Mouse (Mus musculus) kidney, adult 18-20 months (tissue): ENCODE measurements around the gene 2900026A02Rik.
"Not testable (repeated sequence)": the region's sequence is repeated elsewhere in the genome, so short reads cannot be mapped to it uniquely, and the experiment has no call there.

ENCODE experiments used
- DNase-seq: peaks from one replicate; pipeline ENCODE4 v3.0.0; 2021

Gene 2900026A02Rik

DNA sequence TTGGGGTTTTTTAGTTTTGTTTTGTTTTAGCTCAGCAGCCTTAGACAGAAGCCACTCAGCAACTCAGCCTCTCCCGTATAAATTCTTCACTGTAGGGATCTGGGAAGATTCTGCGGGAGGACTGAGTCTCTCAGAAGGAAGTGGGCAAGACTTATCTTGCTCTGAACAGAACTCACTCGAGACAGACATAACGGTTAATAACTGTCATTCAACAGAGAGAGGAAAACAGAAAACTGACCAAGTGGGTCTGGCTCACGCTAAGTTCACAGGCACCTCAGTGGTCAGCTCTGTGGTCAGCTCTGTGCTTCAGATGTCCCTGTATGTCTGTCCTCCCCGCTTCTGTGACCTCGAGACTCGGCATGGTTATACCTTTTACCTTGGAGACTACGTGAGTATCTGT, 101.7 kb downstream of the 2900026A02Rik start:
- DNase-seq: no peak

GRCm38 (mm10) chr5:113118695-113119094, 102.3 kb downstream of the 2900026A02Rik start:
- peak; percentile 37 for DNase-seq

DNA sequence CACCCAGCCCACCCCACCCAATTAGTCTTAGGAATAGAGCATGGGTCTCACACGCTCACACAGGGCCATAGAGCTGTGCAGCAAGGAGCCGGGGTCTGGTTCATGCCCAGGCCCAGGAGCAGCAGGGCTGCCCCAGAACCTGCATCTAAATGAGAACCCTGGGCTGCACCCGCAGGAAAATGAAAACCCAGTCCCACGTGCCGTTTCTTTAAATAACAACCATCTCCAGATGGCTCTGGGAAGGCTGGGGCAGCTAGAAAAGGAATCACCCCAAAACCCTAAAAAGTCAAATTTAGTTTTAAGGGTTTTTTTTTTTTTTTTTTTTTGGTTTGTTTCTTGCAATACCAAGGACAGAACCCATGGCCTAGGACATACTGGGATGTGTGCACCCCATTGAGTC, 103.7 kb downstream of the 2900026A02Rik start:
- DNase-seq: no peak

DNA sequence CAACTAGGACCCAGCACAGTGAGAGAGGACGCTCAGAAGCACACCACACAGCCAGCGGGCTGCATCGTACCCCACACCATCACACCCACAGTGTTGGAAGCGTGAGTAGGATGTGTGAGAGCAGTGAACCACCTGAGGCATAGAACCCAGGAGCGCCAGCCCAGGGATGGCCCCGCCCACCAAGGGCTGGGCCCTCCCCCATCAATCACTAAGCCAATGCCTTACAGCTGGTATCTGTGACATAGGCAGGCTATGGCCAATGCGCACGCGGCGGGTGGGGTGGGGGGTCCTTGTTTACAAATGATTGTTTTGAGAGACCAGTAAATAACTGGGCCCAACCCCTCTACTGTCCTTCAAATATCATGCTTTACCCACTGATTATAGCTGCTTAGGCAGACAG, 105.1 kb downstream of the 2900026A02Rik start:
- DNase-seq: no peak

- no peak for DNase-seq
These were observed 106.5 kb downstream of the 2900026A02Rik start for GRCm38 (mm10) chr5:113114264-113115225.

DNA sequence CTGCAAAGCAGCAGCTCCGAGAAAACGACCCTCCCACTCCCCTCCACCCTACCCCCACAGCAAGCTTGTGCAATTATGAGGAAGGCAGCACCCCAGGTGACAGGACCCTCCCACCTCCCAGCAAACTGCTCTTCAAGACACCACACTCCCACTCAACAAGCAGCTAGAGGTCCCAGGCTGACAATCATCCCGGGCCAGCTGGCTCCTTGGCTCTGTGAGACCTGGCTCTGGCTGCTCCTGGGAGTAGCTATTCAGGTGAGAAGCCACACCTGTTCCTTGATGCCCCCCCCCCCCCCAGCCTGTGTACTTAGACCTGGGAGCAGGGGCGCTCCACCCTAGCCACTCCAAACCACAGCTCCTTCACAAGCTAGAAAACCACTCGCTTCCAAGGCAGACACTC, 107.9 kb downstream of the 2900026A02Rik start:
- no peak for DNase-seq

DNA sequence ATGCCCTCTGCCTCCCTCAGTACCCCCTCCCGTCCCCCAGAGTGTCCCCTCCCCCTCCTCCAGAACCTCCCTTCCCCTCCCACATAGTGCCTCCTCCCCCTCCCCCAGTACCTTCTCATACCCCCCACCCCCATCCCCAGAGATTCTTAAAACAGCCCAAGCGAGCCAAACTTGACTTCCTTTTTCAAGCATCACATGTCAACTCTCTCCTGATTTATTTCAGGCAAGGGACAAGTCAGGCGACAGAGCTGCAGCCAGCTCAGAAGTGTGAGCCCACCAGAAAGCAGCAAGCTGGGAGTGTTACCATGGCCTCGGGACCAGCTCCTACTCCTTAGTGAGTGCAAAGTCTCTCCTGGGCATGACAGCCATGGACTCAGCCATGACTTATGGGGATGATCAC, 109.7 kb downstream of the 2900026A02Rik start:
- no peak for DNase-seq

GRCm38 (mm10) chr5:113110929-113111328, 110.1 kb downstream of the 2900026A02Rik start:
- no peak for DNase-seq

GRCm38 (mm10) chr5:113109651-113110050, 111.4 kb downstream of the 2900026A02Rik start:
- DNase-seq: not testable (repeated sequence)

DNA sequence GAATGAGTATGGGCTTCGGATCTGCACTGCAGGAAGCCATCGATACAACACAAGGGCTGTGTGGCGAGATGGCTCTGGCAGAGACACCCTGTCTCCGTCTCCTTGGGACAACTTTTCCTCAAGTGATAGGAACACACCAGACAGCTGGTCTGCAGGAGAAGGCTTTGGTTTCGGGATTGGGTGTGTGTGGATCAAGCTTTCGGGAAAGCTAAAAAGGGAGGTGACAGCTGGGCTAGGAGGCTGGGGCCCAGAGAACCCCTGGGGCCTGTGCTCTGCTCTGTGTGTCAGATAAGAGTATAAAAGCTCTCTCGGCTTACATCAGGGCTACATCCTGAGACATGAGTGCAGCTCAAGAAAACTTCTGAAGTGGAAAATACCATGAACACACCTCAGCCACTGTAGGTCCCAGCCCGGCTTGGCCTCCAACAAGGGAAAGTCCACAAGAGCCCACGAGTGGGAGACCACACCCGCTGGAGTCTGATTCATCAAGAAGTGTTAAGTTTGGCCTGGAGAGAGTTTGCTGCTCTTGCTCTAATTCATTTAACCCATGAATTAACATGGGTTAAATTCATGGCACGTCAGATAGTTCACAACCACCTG, 112.8 kb downstream of the 2900026A02Rik start:
- no peak for DNase-seq

DNA sequence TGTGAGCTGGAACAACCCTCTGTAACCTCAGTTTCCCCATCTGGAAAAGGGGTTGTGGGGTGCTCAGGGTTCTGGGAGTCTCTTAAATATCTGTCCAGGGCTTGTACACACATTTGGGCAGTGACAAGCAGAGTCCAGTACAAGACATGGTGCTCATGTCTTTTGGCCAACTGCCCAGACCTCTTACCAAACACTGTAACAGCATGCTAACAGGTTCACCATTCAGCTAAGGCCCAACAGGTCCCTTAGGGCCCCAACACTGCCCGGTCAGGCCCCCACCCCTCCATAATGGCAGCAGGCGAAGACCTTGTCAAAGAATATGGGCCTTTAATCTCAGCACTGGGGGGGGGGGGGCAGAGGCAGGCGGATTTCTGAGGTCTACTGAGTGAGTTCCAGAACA, 113.3 kb downstream of the 2900026A02Rik start:
- DNase-seq: no peak

DNA sequence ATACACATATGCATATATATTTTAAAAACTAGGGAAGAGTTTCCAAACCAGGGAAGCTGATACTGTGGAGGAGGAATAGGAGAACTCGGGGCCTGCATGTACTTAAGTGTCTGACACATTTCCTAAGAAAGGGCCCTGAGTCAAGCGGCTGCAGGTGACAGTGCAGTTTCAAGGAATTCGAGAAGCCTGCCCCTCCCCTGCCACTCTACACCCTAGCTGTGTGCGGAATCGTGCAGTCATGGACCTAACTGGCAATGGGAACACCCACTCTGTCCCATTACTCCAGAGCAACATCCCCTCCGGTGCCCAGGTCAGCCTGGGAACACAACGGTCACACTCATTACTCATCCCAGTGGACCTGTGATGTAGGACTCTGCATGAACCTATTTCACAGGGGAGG, 114.4 kb downstream of the 2900026A02Rik start:
- DNase-seq: no peak

- DNase-seq: no peak
These were observed 115.6 kb downstream of the 2900026A02Rik start for GRCm38 (mm10) chr5:113105481-113105880.

DNA sequence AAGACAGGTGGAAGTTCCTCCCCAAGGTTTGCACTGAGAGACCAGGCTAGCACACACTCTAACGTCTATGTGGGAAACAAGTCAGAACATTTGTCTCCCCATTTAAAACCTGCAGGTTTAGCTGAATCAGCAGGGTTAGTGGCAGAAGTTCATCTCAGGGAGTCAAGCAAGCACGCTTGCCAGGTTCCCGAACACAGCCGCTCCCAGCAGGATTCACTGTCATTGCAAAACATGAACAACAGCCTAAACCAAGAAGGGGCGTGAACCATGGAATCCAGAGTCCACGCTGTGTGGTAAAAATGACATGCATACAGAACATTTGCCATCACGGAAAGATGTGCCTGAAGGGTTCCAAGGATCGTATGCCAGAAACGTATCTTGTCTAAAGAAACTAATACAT, 116.0 kb downstream of the 2900026A02Rik start:
- DNase-seq: no peak

- DNase-seq: no peak
These were observed 118.6 kb downstream of the 2900026A02Rik start for GRCm38 (mm10) chr5:113102455-113102854.

GRCm38 (mm10) chr5:113101457-113101856, 119.6 kb downstream of the 2900026A02Rik start:
- DNase-seq: no peak

DNA sequence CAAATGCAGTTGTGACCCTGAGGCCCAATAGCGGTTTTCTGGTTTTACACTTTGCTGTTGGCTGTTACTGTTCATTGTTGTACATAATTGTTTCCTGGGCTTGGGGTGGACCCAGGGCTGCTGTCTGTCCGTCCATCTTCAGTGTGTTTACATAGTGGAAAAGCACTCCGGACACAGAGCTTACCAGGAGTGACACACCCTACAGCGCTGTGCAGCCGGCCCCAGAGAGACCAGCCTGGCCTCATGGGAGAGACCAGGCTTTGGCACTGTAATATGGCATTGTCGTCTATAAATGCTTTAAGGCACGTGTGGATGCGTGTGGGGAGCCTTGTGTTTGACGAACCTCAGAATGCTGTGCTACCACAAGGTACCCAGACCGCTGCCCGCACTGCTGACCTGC, 120.6 kb downstream of the 2900026A02Rik start:
- no peak for DNase-seq

DNA sequence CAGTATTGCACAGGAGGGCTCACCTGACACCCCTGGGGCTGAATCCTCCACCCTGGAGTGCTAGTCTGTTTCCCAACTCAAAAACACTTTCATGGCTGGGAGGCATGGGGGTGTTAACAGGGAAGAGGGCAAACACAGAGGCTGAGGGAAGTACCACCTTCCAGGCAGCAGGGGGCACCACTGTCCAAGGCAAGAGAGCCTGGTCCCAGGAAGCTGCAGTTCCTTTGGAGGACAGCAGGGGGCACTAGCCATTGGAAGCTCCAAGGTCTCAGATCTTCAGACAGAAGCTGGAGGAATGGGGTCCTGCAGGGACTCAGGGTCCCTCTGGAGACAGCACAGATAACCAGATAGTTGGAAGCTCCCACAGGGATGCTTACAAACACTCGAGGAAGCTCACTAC, 121.5 kb downstream of the 2900026A02Rik start:
- DNase-seq: peak; percentile 89

DNA sequence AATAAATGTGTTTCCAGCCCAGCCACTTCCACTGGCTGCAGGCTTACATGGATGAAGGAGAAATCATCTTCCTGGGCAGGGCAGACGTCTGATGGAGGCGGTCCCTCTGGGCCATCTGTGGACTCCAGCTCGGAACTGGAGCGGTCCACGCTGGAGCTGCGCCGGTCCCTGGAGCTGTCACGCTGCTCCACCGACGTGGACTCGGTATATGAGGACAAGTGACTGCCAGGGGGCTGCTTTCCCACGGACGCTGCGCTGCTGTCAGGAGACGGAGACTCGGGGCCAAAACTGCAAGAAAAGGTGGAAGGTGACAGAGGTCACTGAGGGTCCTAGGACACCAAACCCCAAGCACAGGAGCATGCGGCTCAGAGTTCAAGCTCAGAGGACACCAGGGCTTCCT, 123.5 kb downstream of the 2900026A02Rik start:
- no peak for DNase-seq

GRCm38 (mm10) chr5:113095456-113095855, 125.6 kb downstream of the 2900026A02Rik start:
- no peak for DNase-seq

DNA sequence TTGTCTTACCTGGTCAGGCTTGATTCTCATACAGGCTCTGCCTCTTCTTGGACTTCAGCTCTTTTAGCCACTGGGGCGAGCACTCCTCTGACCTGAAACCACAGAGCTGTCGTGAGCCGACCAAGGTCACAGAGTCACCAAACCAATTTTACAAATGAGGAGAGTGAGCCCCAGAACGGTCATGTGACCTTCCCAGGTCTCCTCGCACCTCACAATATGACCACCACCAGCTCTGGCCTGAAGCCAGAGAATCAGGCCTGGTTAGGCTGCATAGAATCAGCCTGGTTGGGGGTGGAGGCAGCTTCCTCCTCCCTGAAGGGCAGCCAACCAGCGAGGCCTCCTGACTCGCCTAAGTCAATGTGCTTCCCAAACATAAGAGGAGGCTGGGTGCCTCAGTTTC, 128.6 kb downstream of the 2900026A02Rik start:
- peak; percentile 57 for DNase-seq

- DNase-seq: peak; percentile 77
These were observed 129.9 kb downstream of the 2900026A02Rik start for GRCm38 (mm10) chr5:113091162-113091561.

- DNase-seq: no peak
These were observed 130.3 kb downstream of the 2900026A02Rik start for GRCm38 (mm10) chr5:113090750-113091149.

DNA sequence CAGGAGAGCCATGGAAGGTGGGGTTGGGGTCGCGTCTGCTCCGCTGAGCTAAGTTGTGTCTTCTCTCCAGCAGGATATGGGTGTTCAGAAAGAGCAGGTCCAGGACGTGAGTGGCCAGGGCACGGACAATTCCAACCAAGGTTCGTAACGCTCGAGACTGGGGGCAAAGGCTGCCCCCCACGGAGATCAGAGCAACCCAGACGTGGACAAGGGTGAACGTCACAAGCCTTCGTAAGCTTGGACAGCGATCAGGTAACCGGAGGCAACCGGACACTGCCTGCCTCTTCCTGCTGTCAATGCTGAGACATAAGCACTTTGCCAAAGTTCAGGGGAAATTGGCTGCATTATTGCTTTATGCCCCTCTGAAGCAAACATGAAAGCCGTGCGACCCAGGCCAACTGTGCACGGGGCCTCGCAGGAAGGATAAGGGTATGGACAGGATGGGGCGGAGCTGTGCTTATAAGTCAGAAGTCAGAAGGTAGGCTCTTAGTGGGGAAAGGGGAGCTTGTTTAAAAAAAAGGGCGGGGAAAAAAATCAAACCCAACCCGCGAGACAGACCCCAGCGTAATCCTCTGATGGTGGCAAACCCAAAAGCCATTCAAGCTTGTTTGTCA, 130.9 kb downstream of the 2900026A02Rik start:
- peak; percentile 31 for DNase-seq
